Mouse (Mus musculus) CH12.LX (cell line): ENCODE data around the gene Tcte1. TPM values are rescaled to one million over a fixed set of nuclear protein-coding genes. Genes with fewer than 3 reads are reported as not detected.

Experiments
- DNase-seq: peaks from one replicate; pipeline ENCODE4 v3.0.0-alpha.2; 2013; ENCODE audit errors: extremely low read depth
- H3K27ac ChIP-seq: 2 replicates; pipeline ENCODE4 v1.5.1; 2012; ENCODE audit warnings: low read depth, mild to moderate bottlenecking, control low read depth, moderate library complexity; ENCODE audit not compliant: insufficient read depth
- H3K27me3 ChIP-seq: replicated peaks from 2 replicates; pipeline ENCODE3; 2012; ENCODE audit warnings: inconsistent platforms
- H3K36me3 ChIP-seq, 2 experiments: replicated peaks in 1 of 2; 2 replicates each; pipeline versions ENCODE3 to v1.6.1; 2012; ENCODE audit warnings: inconsistent platforms in 1 of 2, low read length in 1 of 2, mild to moderate bottlenecking in 1 of 2, mixed read lengths in 1 of 2, moderate library complexity in 1 of 2; ENCODE audit not compliant: control insufficient read depth in 1 of 2, insufficient read depth in 1 of 2
- H3K4me1 ChIP-seq, 2 experiments: 2 replicates each; pipeline ENCODE4 v1.6.1; 2012; ENCODE audit warnings: inconsistent platforms in 1 of 2, moderate library complexity in 1 of 2; ENCODE audit not compliant: insufficient read depth in 2 of 2, control insufficient read depth in 1 of 2
- H3K4me2 ChIP-seq: 2 replicates; pipeline ENCODE4 v1.6.1; 2012; ENCODE audit warnings: low read depth, mild to moderate bottlenecking, control low read depth; ENCODE audit not compliant: poor library complexity, insufficient read depth, severe bottlenecking
- H3K4me3 ChIP-seq, 3 experiments: fragments of 150-350 bp in 1 of 3; sonication (generic) in 1 of 3; replicated peaks in 1 of 3; 2 replicates each; pipeline versions ENCODE3 to v1.5.1; 2011 to 2012; ENCODE audit warnings: low read depth in 2 of 3, low read length in 2 of 3, mild to moderate bottlenecking in 2 of 3, moderate library complexity in 2 of 3, control low read depth in 1 of 3, improper control_type of control experiment in 1 of 3, inconsistent platforms in 1 of 3, mixed read lengths in 1 of 3; ENCODE audit not compliant: poor library complexity in 1 of 3
- H3K79me2 ChIP-seq: replicated peaks from 2 replicates; pipeline ENCODE4 v1.6.1; 2012; ENCODE audit warnings: mild to moderate bottlenecking, moderate library complexity; ENCODE audit not compliant: control insufficient read depth, poor library complexity, insufficient read depth, severe bottlenecking; ENCODE audit errors: extremely low read depth
- H3K9ac ChIP-seq: 2 replicates; pipeline ENCODE4 v1.6.1; 2012; ENCODE audit warnings: low read depth, mild to moderate bottlenecking, control low read depth, moderate library complexity; ENCODE audit not compliant: insufficient read depth
- H3K9me3 ChIP-seq: replicated peaks from 2 replicates; pipeline ENCODE3; 2012; ENCODE audit warnings: low read length, inconsistent platforms, mixed read lengths
- BHLHE40 ChIP-seq: IDR thresholded peaks from 2 replicates; pipeline ENCODE4 v1.6.1; 2011; ENCODE audit warnings: mild to moderate bottlenecking, low read depth, low read length, improper control_type of control experiment
- CHD1 ChIP-seq: IDR thresholded peaks from 2 replicates; pipeline ENCODE4 v1.6.1; 2012; ENCODE audit warnings: low read depth, low read length, improper control_type of control experiment, inconsistent platforms
- CHD2 ChIP-seq: IDR thresholded peaks from 2 replicates; pipeline ENCODE4 v1.6.1; 2011; ENCODE audit warnings: low read length, improper control_type of control experiment
- CTCF ChIP-seq, 2 experiments: IDR thresholded peaks in 1 of 2; conservative IDR thresholded peaks in 1 of 2; 2 replicates each; pipeline ENCODE4 v1.5.1; 2011 to 2012; ENCODE audit warnings: low read depth in 2 of 2, low read length in 2 of 2, improper control_type of control experiment in 1 of 2, inconsistent platforms in 1 of 2, mild to moderate bottlenecking in 1 of 2, moderate library complexity in 1 of 2
- E2F4 ChIP-seq: IDR thresholded peaks from 2 replicates; pipeline ENCODE4 v1.6.1; 2011; ENCODE audit warnings: low read depth, low read length, improper control_type of control experiment; ENCODE audit not compliant: insufficient replicate concordance
- ELF1 ChIP-seq: IDR thresholded peaks from 2 replicates; pipeline ENCODE4 v1.6.1; 2014; ENCODE audit warnings: low read depth, mild to moderate bottlenecking, inconsistent platforms, low read length, improper control_type of control experiment
- EP300 ChIP-seq: IDR thresholded peaks from 2 replicates; pipeline ENCODE4 v1.6.1; 2011; ENCODE audit warnings: low read length, improper control_type of control experiment
- ETS1 ChIP-seq: conservative IDR thresholded peaks from 2 replicates; pipeline ENCODE4 v1.6.1; 2012; ENCODE audit warnings: low read depth, mild to moderate bottlenecking, inconsistent platforms, low read length, improper control_type of control experiment, moderate library complexity
- GABPA ChIP-seq: IDR thresholded peaks from 2 replicates; pipeline ENCODE4 v1.6.1; 2012; ENCODE audit warnings: low read depth, low read length, improper control_type of control experiment, inconsistent platforms; ENCODE audit not compliant: insufficient replicate concordance
- HCFC1 ChIP-seq: IDR thresholded peaks from 2 replicates; pipeline ENCODE4 v1.6.1; 2012; ENCODE audit warnings: low read depth, mild to moderate bottlenecking, inconsistent platforms, low read length, improper control_type of control experiment
- IRF4 ChIP-seq: IDR thresholded peaks from 2 replicates; pipeline ENCODE4 v1.6.1; 2014; ENCODE audit warnings: low read depth, mild to moderate bottlenecking, inconsistent platforms, low read length, improper control_type of control experiment
- JUN ChIP-seq: IDR thresholded peaks from 2 replicates; pipeline ENCODE4 v1.6.1; 2011; ENCODE audit warnings: low read depth, mild to moderate bottlenecking, low read length, improper control_type of control experiment, moderate library complexity; ENCODE audit not compliant: insufficient read depth
- JUND ChIP-seq: conservative IDR thresholded peaks from 2 replicates; pipeline ENCODE4 v1.6.1; 2011; ENCODE audit warnings: low read depth, low read length, improper control_type of control experiment
- KAT2A ChIP-seq: IDR thresholded peaks from 2 replicates; pipeline ENCODE4 v1.6.1; 2012; ENCODE audit warnings: low read length, improper control_type of control experiment, inconsistent platforms; ENCODE audit not compliant: insufficient replicate concordance
- MAFK ChIP-seq: IDR thresholded peaks from 2 replicates; pipeline ENCODE4 v1.6.1; 2011; ENCODE audit warnings: low read length, improper control_type of control experiment; ENCODE audit not compliant: insufficient replicate concordance
- MAX ChIP-seq: IDR thresholded peaks from 2 replicates; pipeline ENCODE4 v1.6.1; 2011; ENCODE audit warnings: low read length, improper control_type of control experiment
- MAZ ChIP-seq: IDR thresholded peaks from 2 replicates; pipeline ENCODE4 v1.6.1; 2012; ENCODE audit warnings: low read depth, mild to moderate bottlenecking, inconsistent platforms, low read length, improper control_type of control experiment, moderate library complexity
- MEF2A ChIP-seq: IDR thresholded peaks from 2 replicates; pipeline ENCODE4 v1.6.1; 2014; ENCODE audit warnings: low read depth, mild to moderate bottlenecking, inconsistent platforms, low read length, improper control_type of control experiment, borderline replicate concordance
- MXI1 ChIP-seq: IDR thresholded peaks from 2 replicates; pipeline ENCODE4 v1.6.1; 2011; ENCODE audit warnings: mild to moderate bottlenecking, low read depth, low read length, improper control_type of control experiment
- MYC ChIP-seq: IDR thresholded peaks from 2 replicates; pipeline ENCODE4 v1.6.1; 2011; ENCODE audit warnings: low read depth, mild to moderate bottlenecking, improper control_type of control experiment, low read length
- NELFE ChIP-seq: IDR thresholded peaks from 2 replicates; pipeline ENCODE4 v1.6.1; 2011; ENCODE audit warnings: low read depth, low read length, improper control_type of control experiment
- NRF1 ChIP-seq: IDR thresholded peaks from 2 replicates; pipeline ENCODE4 v1.6.1; 2014; ENCODE audit warnings: low read depth, mild to moderate bottlenecking, inconsistent platforms, low read length, improper control_type of control experiment, moderate library complexity
- PAX5 ChIP-seq: IDR thresholded peaks from 2 replicates; pipeline ENCODE4 v1.6.1; 2012; ENCODE audit warnings: low read length, inconsistent platforms, mixed read lengths
- POLR2A ChIP-seq: IDR thresholded peaks from 2 replicates; pipeline ENCODE4 v1.6.1; 2011; ENCODE audit warnings: low read depth, mild to moderate bottlenecking, improper control_type of control experiment, low read length
- POLR2AphosphoS2 ChIP-seq: IDR thresholded peaks from 2 replicates; pipeline ENCODE4 v1.6.1; 2011; ENCODE audit warnings: low read depth, low read length, improper control_type of control experiment
- RAD21 ChIP-seq: IDR thresholded peaks from 2 replicates; pipeline ENCODE4 v1.6.1; 2011; ENCODE audit warnings: low read depth, mild to moderate bottlenecking, low read length, improper control_type of control experiment, moderate library complexity
- RCOR1 ChIP-seq: conservative IDR thresholded peaks from 2 replicates; pipeline ENCODE4 v1.6.1; 2012; ENCODE audit warnings: low read depth, mild to moderate bottlenecking, inconsistent platforms, low read length, improper control_type of control experiment
- SIN3A ChIP-seq: IDR thresholded peaks from 2 replicates; pipeline ENCODE4 v1.6.1; 2012; ENCODE audit warnings: low read length, improper control_type of control experiment, inconsistent platforms
- SMC3 ChIP-seq: IDR thresholded peaks from 2 replicates; pipeline ENCODE4 v1.6.1; 2011; ENCODE audit warnings: low read depth, low read length, improper control_type of control experiment
- TBP ChIP-seq: conservative IDR thresholded peaks from 2 replicates; pipeline ENCODE4 v1.6.1; 2011; ENCODE audit warnings: low read depth, low read length, improper control_type of control experiment
- TCF12 ChIP-seq: IDR thresholded peaks from 2 replicates; pipeline ENCODE4 v1.6.1; 2014; ENCODE audit warnings: low read depth, mild to moderate bottlenecking, inconsistent platforms, low read length, improper control_type of control experiment
- UBTF ChIP-seq: IDR thresholded peaks from 2 replicates; pipeline ENCODE4 v1.6.1; 2012; ENCODE audit warnings: low read depth, mild to moderate bottlenecking, inconsistent platforms, low read length, improper control_type of control experiment, moderate library complexity
- USF1 ChIP-seq: IDR thresholded peaks from 2 replicates; pipeline ENCODE4 v1.6.1; 2014; ENCODE audit warnings: low read depth, mild to moderate bottlenecking, inconsistent platforms, low read length, improper control_type of control experiment
- USF2 ChIP-seq: conservative IDR thresholded peaks from 2 replicates; pipeline ENCODE4 v1.6.1; 2011; ENCODE audit warnings: low read depth, low read length, improper control_type of control experiment
- ZC3H11A ChIP-seq: IDR thresholded peaks from 2 replicates; pipeline ENCODE4 v1.6.1; 2012; ENCODE audit warnings: low read depth, mild to moderate bottlenecking, inconsistent platforms, low read length, improper control_type of control experiment
- ZKSCAN1 ChIP-seq: IDR thresholded peaks from 2 replicates; pipeline ENCODE4 v1.6.1; 2012; ENCODE audit warnings: low read depth, inconsistent platforms, low read length, improper control_type of control experiment, borderline replicate concordance
- ZMIZ1 ChIP-seq: IDR thresholded peaks from 2 replicates; pipeline ENCODE4 v1.6.1; 2012; ENCODE audit warnings: low read depth, mild to moderate bottlenecking, inconsistent platforms, low read length, improper control_type of control experiment
- ZNF384 ChIP-seq: IDR thresholded peaks from 2 replicates; pipeline ENCODE4 v1.6.1; 2012; ENCODE audit warnings: low read depth, low read length, improper control_type of control experiment, inconsistent platforms
- dilution Hi-C: fragments of 300-500 bp; cut with MboI; formaldehyde crosslinking; loops from 2 replicates; pipeline ENCODE4 v1.14.3; 2020; ENCODE audit warnings: low sequenced_read_pairs; ENCODE audit not compliant: extremely low pct_unique_long_range_greater_than_20kb, extremely low pct_ligation_motif_present
- in situ Hi-C: fragments of 300-500 bp; cut with MboI; formaldehyde crosslinking; loops from 3 replicates; pipeline ENCODE4 v1.14.3; 2019; ENCODE audit warnings: low sequenced_read_pairs, low pct_ligation_motif_present, low pct_unique_long_range_greater_than_20kb, mixed read lengths
- polyA plus RNA-seq: library from polyadenylated mRNA; unstranded; fragments of >175 nt; gene quantifications from 2 replicates; pipeline ENCODE4 v1.2.1, GENCODE M21; 2012; ENCODE audit warnings: low read depth; ENCODE audit not compliant: insufficient read length
- total RNA-seq, 2 experiments: library from RNA; depleted of rRNA; stranded (reverse); fragments of 300-350 nt in 1 of 2; fragments of >200 nt in 1 of 2; gene quantifications; 2 replicates each; pipeline ENCODE4 v1.2.3; 2012 to 2014

Gene Tcte1
- total and polyA plus RNA-seq, 3 experiments, result not detected

- Histone ChIP-seq H3K9me3 (peaks cover 4% of the 10 kb centered on the region), H3K9ac (no peak overlapping the region)
- dilution Hi-C loops, result no loop called here
Measured at GRCm38 (mm10) chr17:45478234-45478825, 44.9 kb upstream of the Tcte1 start.

GRCm38 (mm10) chr17:45480429-45480828, 42.8 kb upstream of the Tcte1 start:
- DNase-seq, result peak; percentile 34
- H3K4me2 ChIP-seq, result no peak overlapping the region
- no peak for TF ChIP-seq NRF1
- TF ChIP-seq CTCF (conservative IDR thresholded peaks at IDR 0.05 in 1 of 2, IDR thresholded peaks at IDR 0.05 in 1 of 2; ENCODE audit: low read depth in 2 of 2, low read length in 2 of 2), result peak; percentile 20 to 80; a peak in 2 of 4 replicates
- TF ChIP-seq SMC3, result peak; percentile 64
- TF ChIP-seq JUN, result no peak
- no peak for TF ChIP-seq IRF4
- TF ChIP-seq USF2, result no peak
- TF ChIP-seq MEF2A, result no peak
- peak; percentile 61 for TF ChIP-seq RAD21
- TF ChIP-seq ZNF384, result no peak
- TF ChIP-seq HCFC1, result no peak
- TF ChIP-seq UBTF, result no peak
- TF ChIP-seq, all 38 proteins: peak for 3

More at GRCm38 (mm10) chr17:45478234-45478825, 44.9 kb upstream of the Tcte1 start:
- H3K4me1 ChIP-seq, result peaks cover 0 to 29% of the 10 kb centered on the region in 2 experiments; a peak in 2 of 4 replicates
- H3K4me2 ChIP-seq, result no peak overlapping the region
- peaks cover 6% of the 10 kb centered on the region for H3K27me3 ChIP-seq
- DNase-seq, result peak; percentile 85
- in situ Hi-C loops, result loop anchor here (5.0 to 25.0 kb wide), 2 partner anchors 79 to 184 kb away; partner anchors contain the start of genes Capn11 and Nfkbie
- TF ChIP-seq MYC (peak; percentile 62; the same call in 1 of the 2 replicates), USF2 (no peak), UBTF (no peak), MAZ (0 out of 2 replicates have a peak, but pooled peaks have one; percentile 23), BHLHE40 (no peak), KAT2A (no peak), JUN (no peak), MAFK (no peak), MXI1 (no peak), POLR2AphosphoS2 (no peak), MEF2A (peak; percentile 44), IRF4 (peak; percentile 14; the same call in 1 of the 2 replicates), EP300 (no peak), NELFE (no peak), NRF1 (no peak), POLR2A (no peak), TCF12 (no peak; the same call in 1 of the 2 replicates), ZC3H11A (peak; percentile 54; the same call in 1 of the 2 replicates), RAD21 (peak; percentile 97), CHD2 (no peak), ELF1 (no peak), MAX (0 out of 2 replicates have a peak, but pooled peaks have one; percentile 48), SIN3A (peak; percentile 37; the same call in 1 of the 2 replicates), ZKSCAN1 (no peak), ETS1 (no peak), E2F4 (no peak), ZNF384 (no peak), CTCF (conservative IDR thresholded peaks at IDR 0.05 in 1 of 2, IDR thresholded peaks at IDR 0.05 in 1 of 2; ENCODE audit: low read depth in 2 of 2, low read length in 2 of 2) (peak; percentile 98), GABPA (no peak), USF1 (no peak), TBP (no peak), JUND (0 out of 2 replicates have a peak, but pooled peaks have one; percentile 29), HCFC1 (peak; percentile 50; the same call in 1 of the 2 replicates), SMC3 (peak; percentile 96), CHD1 (no peak), PAX5 (no peak), RCOR1 (no peak), ZMIZ1 (no peak)
- H3K4me3 ChIP-seq, result no peak overlapping the region
- H3K27ac ChIP-seq, result no peak overlapping the region
- H3K79me2 ChIP-seq, result no peaks in the 10 kb centered on the region
- H3K36me3 ChIP-seq, result no peaks in the 10 kb centered on the region

More at GRCm38 (mm10) chr17:45480429-45480828, 42.8 kb upstream of the Tcte1 start:
- H3K9me3 ChIP-seq, result peaks cover 4% of the 10 kb centered on the region
- H3K79me2 ChIP-seq, result no peaks in the 10 kb centered on the region
- peaks cover 6% of the 10 kb centered on the region for H3K27me3 ChIP-seq
- dilution Hi-C loops (no loop called here), in situ Hi-C loops (loop anchor here (25.0 kb wide), 1 partner anchor 182 kb away; the partner anchor contains the start of gene Capn11)
- no peaks in the 10 kb centered on the region for H3K36me3 ChIP-seq
- no peak overlapping the region for H3K9ac ChIP-seq
- peaks cover 5 to 21% of the 10 kb centered on the region in 2 experiments; a peak in 3 of 4 replicates for H3K4me1 ChIP-seq
- H3K27ac ChIP-seq, result no peak overlapping the region
- H3K4me3 ChIP-seq, result no peak overlapping the region
